Mouse (Mus musculus) kidney, embryonic 14.5 days (tissue): Measurements from ENCODE around the gene Prdm9. TPM values are rescaled to one million over a fixed set of nuclear protein-coding genes. Genes with fewer than 3 reads are reported as not detected.
"Not testable (repeated sequence)": the region's sequence is repeated elsewhere in the genome, so short reads cannot be mapped to it uniquely, and the experiment has no call there.

Source experiments
- ATAC-seq: fragments of 200-750 bp; cut with Nextera tagmentation; 2 replicates; pipeline ENCODE4 v1.8.0; 2017; ENCODE audit warnings: moderate number of reproducible peaks, mild to moderate bottlenecking, moderate TSS enrichment, moderate library complexity; ENCODE audit not compliant: low FRiP score, low TSS enrichment
- H3K27ac ChIP-seq: fragments of 300-500 bp; sonication (generic); 2 replicates; pipeline ENCODE4 v1.5.1; 2014; ENCODE audit warnings: low read depth, mild to moderate bottlenecking, low read length, moderate library complexity, mixed read lengths
- H3K27me3 ChIP-seq: fragments of 300-500 bp; sonication (generic); 2 replicates; pipeline ENCODE4 v1.6.1; 2014; ENCODE audit warnings: mild to moderate bottlenecking, low read length; ENCODE audit not compliant: control insufficient read depth, insufficient read depth
- H3K36me3 ChIP-seq: fragments of 300-500 bp; sonication (generic); 2 replicates; pipeline ENCODE4 v1.6.1; 2014; ENCODE audit warnings: low read length, mixed read lengths; ENCODE audit not compliant: control insufficient read depth, insufficient read depth
- H3K4me1 ChIP-seq: fragments of 300-500 bp; sonication (generic); 2 replicates; pipeline ENCODE4 v1.6.1; 2014; ENCODE audit warnings: low read length, mixed read lengths; ENCODE audit not compliant: control insufficient read depth, insufficient read depth
- H3K4me2 ChIP-seq: fragments of 300-500 bp; sonication (generic); replicated peaks from 2 replicates; pipeline ENCODE4 v1.6.1; 2014; ENCODE audit warnings: low read depth, mild to moderate bottlenecking, low read length
- H3K4me3 ChIP-seq: fragments of 300-500 bp; sonication (generic); 2 replicates; pipeline ENCODE4 v1.5.1; 2014; ENCODE audit warnings: mild to moderate bottlenecking, low read length
- H3K9ac ChIP-seq: fragments of 300-500 bp; sonication (generic); 2 replicates; pipeline ENCODE4 v1.6.1; 2014; ENCODE audit warnings: low read depth, mild to moderate bottlenecking, low read length, moderate library complexity
- H3K9me3 ChIP-seq: fragments of 300-500 bp; sonication (generic); 2 replicates; pipeline ENCODE4 v1.6.1; 2016; ENCODE audit warnings: low read length; ENCODE audit not compliant: control insufficient read depth
- WGBS: fragments of 180-500 bp; shearing (Covaris S2); extraction: QIAGEN DNeasy Blood & Tissue Kit; methylation state at CpG from one replicate; pipeline ENCODE4 v1.1.7; 2014; 5-methylcytosine and 5-hydroxymethylcytosine counted together
- polyA plus RNA-seq: library from polyadenylated mRNA; unstranded; fragments of >200 nt; fragmentation: Nextera tagmentation; extraction: Ambion mirVana; gene quantifications from 2 replicates; pipeline ENCODE4 v1.2.1, GENCODE M21; 2014

Gene Prdm9
- polyA plus RNA-seq, 1 experiment from 2014 or later, result 1.6 TPM

DNA sequence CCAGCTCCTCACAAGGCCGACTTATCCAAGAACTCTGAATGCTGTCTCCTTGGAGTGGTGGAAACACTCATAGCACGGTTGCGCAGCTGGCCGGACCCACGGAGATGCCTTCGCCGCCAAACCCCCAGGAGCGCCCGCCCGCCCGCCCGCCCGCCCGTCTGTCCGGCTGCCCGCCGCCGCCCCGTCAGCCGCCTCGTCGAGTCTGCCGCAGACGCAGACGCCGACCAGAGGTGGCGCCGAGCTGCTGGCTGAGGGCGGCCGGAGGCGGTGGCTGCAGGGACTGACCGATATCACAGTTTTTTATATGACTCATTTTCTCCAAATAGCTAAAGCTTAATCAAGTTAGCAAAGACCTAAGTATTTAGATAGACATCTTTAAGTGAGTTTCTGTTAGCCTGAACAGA, 13.1 kb upstream of the Prdm9 start:
- no peaks in the 10 kb centered on the region for H3K9me3 ChIP-seq
- 0 out of 2 replicates have a peak, but pooled peaks cover 2% of the 10 kb centered on the region for H3K27me3 ChIP-seq
- no peaks in the 10 kb centered on the region for H3K36me3 ChIP-seq
- H3K4me3 ChIP-seq, result peak overlapping the region; percentile 35
- H3K27ac ChIP-seq, result no peak overlapping the region
- H3K4me2 ChIP-seq, result peak overlapping the region; percentile 51
- no peaks in the 10 kb centered on the region for H3K4me1 ChIP-seq
- ATAC-seq, result peak; percentile 72; the same call in 1 of the 2 replicates
- 1% methylated on average over 32 of the region's 32 CpGs for WGBS
- H3K9ac ChIP-seq, result 0 out of 2 replicates have a peak overlapping the region, but pooled peaks have one; percentile 7

DNA sequence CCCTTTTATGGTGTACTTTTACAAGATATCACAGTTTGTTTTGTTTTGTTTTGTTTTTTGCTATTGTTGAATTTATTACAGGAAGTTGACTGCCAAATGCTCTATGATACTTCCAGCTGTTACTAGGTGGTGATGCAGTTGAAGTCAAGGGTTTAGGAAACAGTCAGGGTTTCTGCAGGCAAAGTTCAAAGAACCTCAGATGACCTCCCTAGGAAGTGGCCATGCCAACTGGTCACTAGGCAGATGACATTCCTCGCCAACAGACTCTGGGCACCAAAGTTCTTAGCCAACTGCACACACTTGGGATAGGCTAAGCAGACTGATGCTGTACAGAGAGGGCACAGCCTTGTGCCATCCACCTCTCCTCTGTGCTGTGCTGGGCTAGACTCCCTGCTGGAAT, 10.9 kb upstream of the Prdm9 start:
- Histone ChIP-seq H3K27ac (no peak overlapping the region), H3K9ac (no peak overlapping the region), H3K27me3 (0 out of 2 replicates have a peak, but pooled peaks cover 2% of the 10 kb centered on the region), H3K4me1 (no peaks in the 10 kb centered on the region), H3K4me3 (no peak overlapping the region), H3K9me3 (no peaks in the 10 kb centered on the region), H3K36me3 (no peaks in the 10 kb centered on the region), H3K4me2 (no peak overlapping the region)
- WGBS, result 60% methylated on average over 1 of the region's 1 CpGs
- no peak for ATAC-seq

DNA sequence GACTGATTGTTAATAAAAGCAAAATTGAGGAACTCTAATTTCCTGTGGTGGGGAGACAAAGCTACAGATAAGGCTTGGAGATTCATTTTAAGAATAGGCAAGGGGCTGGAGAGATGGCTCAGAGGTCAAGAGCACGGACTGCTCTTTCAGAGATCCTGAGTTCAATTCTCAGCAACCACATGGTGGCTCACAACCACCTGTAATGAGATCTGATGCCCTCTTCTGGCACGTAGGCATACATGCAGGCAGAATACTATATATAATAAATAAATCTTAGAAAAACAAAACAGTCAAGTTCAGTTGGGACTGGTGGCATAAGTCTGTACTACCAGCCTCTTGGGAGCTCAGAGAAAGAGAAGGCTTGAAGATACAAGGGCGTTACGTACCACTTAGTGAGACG, 2.8 kb upstream of the Prdm9 start:
- 81% methylated on average over 5 of the region's 5 CpGs for WGBS
- no peaks in the 10 kb centered on the region for H3K36me3 ChIP-seq
- no peak overlapping the region for H3K4me3 ChIP-seq
- no peaks in the 10 kb centered on the region for H3K9me3 ChIP-seq
- H3K4me1 ChIP-seq, result 0 out of 2 replicates have a peak, but pooled peaks cover 3% of the 10 kb centered on the region
- H3K4me2 ChIP-seq, result no peak overlapping the region
- no peak overlapping the region for H3K9ac ChIP-seq
- H3K27ac ChIP-seq, result no peak overlapping the region
- no peak for ATAC-seq
- H3K27me3 ChIP-seq, result no peaks in the 10 kb centered on the region

DNA sequence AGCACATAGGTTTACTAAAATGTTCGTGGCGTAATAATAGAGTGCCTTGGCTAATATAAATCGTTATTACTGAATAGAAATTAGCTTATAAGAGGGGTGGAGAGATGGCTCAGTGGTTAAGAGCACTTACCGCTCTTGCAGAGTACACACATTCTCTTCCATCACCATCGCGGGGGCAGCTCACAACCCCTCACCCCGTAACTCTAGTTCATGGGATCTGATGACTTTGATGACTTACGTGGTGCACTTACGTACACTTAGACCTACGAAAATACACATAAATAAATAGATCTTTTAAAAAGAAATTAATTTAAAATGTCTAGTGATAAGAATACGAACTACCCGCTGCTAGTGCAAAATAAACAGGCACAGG, 760 bp upstream of the Prdm9 start:
- no peaks in the 10 kb centered on the region for H3K36me3 ChIP-seq
- ATAC-seq, result no peak
- H3K4me1 ChIP-seq, result 0 out of 2 replicates have a peak, but pooled peaks cover 3% of the 10 kb centered on the region
- H3K4me2 ChIP-seq, result peak overlapping the region; percentile 53
- H3K9me3 ChIP-seq, result no peaks in the 10 kb centered on the region
- no peaks in the 10 kb centered on the region for H3K27me3 ChIP-seq
- 42% methylated on average over 12 of the region's 12 CpGs for WGBS
- no peak overlapping the region for H3K27ac ChIP-seq
- no peak overlapping the region; the same call in 1 of the 2 replicates for H3K9ac ChIP-seq
- peak overlapping the region; percentile 55 for H3K4me3 ChIP-seq

DNA sequence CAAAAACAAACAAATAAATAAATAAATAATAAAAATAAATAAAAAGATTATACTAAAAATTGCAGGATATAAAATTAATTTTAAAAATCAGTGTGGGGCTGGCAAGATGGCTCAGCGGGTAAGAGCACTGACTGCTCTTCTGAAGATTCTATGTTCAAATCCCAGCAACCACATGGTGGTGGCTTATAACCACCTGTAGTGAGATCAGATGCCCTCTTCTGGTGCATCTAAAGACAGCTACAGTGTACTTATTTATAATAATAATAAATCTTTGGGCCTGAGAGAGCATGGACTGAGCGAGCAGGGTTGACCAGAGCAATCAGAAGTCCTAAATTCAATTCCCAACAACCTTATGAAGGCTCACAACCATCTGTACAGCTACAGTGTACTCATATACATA, 4.2 kb downstream of the Prdm9 start:
- Histone ChIP-seq H3K27me3 (no peaks in the 10 kb centered on the region), H3K9ac (no peak overlapping the region), H3K9me3 (no peaks in the 10 kb centered on the region), H3K27ac (no peak overlapping the region), H3K36me3 (no peaks in the 10 kb centered on the region), H3K4me2 (no peak overlapping the region), H3K4me1 (0 out of 2 replicates have a peak, but pooled peaks cover 3% of the 10 kb centered on the region), H3K4me3 (no peak overlapping the region)
- ATAC-seq, result no peak
- 84% methylated on average over 2 of the region's 2 CpGs for WGBS

DNA sequence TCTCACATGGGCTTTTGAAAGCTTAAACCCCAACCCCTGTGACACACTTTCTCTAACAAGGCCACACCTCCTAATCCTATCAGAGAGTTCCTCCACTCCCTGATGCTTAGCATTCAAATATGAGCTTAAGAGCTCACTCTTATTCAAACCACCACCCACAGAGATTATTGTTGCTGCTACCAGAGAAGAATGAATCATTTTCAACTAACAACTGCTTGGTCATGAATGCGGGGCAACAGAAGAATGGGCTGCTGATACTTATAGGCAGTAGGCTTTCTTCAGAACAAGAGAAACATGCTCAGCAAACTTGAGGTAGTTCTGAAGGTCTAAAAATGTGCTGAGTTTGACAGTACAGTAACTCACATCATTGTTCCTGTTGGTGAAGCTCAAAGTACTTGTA, 14.4 kb downstream of the Prdm9 start:
- no peak for ATAC-seq
- Histone ChIP-seq H3K27me3 (no peaks in the 10 kb centered on the region), H3K4me2 (no peak overlapping the region), H3K4me3 (no peak overlapping the region), H3K9ac (no peak overlapping the region), H3K36me3 (no peaks in the 10 kb centered on the region), H3K27ac (no peak overlapping the region), H3K4me1 (no peaks in the 10 kb centered on the region), H3K9me3 (no peaks in the 10 kb centered on the region)
- 49% methylated on average over 1 of the region's 1 CpGs for WGBS

DNA sequence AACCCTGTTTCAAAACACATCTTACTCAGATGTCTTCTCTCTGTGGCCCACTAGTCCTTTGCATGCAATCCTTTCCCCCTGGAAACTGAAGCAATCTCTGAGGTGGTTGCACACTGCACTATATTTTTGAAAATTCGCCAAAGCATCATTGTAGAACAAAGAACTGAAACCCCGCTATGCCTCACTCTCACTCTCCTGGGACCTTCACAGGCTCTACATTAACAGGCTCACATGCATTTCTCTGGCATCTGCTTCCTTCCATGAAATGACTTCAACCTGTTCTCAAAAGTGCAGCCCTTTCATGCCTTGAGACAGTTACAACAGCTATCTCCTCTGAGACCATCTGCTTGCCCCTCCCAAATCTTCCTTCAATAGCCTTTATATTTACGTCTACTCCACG, 17.7 kb downstream of the Prdm9 start:
- Histone ChIP-seq H3K4me1 (no peaks in the 10 kb centered on the region), H3K27me3 (no peaks in the 10 kb centered on the region), H3K9me3 (no peaks in the 10 kb centered on the region), H3K9ac (no peak overlapping the region), H3K4me2 (no peak overlapping the region), H3K27ac (no peak overlapping the region), H3K36me3 (no peaks in the 10 kb centered on the region), H3K4me3 (no peak overlapping the region)
- 72% methylated on average over 4 of the region's 4 CpGs for WGBS
- ATAC-seq, result no peak

DNA sequence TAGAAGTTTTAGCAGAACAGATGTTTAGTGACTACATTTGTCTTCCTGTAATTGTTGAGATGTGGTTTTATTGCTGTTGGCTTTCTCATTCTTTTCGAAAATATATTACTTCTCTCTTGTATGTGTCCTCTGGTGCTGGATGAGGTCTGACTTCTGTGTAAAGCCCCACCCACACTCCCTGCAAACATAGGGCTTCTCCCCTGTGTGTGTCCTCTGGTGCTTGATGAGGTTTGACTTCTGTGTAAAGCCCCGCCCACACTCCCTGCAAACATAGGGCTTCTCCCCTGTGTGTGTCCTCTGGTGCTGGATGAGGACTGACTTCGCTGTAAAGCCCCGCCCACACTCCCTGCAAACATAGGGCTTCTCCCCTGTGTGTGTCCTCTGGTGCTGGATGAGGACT, 20.3 kb downstream of the Prdm9 start:
- not testable (repeated sequence) for H3K9ac ChIP-seq, H3K4me1 ChIP-seq, H3K9me3 ChIP-seq, H3K4me2 ChIP-seq, ATAC-seq, H3K36me3 ChIP-seq, H3K4me3 ChIP-seq, H3K27me3 ChIP-seq, H3K27ac ChIP-seq
- 71% methylated on average over 3 of the region's 4 CpGs for WGBS

DNA sequence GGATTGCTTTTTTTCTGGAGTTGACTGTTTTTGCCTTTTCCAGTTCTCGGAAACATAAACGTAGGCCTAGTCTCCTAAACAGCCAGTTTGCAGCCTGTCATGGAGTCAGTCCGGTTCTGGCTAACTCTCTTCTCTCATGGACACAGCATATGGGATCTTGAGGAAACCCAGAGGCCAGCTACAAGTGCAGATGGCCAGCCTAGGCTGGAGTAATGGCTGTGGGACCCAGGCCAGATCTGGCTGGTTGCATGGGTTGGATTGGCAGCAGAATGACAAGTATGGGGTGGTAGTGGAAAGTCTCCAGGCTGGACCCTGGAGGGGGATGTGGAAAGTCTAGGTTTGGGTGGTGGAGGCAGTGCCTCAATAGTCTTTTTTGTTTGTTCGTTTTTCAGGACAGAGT, 23.8 kb downstream of the Prdm9 start:
- ATAC-seq, result no peak
- 69% methylated on average over 4 of the region's 4 CpGs for WGBS
- no peak overlapping the region for H3K27ac ChIP-seq
- H3K27me3 ChIP-seq, result peaks cover 8% of the 10 kb centered on the region
- no peak overlapping the region for H3K9ac ChIP-seq
- H3K4me3 ChIP-seq, result no peak overlapping the region
- no peaks in the 10 kb centered on the region for H3K36me3 ChIP-seq
- no peaks in the 10 kb centered on the region for H3K4me1 ChIP-seq
- no peaks in the 10 kb centered on the region for H3K9me3 ChIP-seq
- no peak overlapping the region for H3K4me2 ChIP-seq
